Mouse (Mus musculus): ENCODE measurements at regions not wholly inside any gene's neighbourhood (a gene's known extent, or its start where the extent isn't known, plus 50 kb on each side); places are given as distances from the start of the nearest gene placed in this dataset.
A peak's percentile ranks its signal among the peaks of the same experiment; 100 is the strongest.

DNA sequence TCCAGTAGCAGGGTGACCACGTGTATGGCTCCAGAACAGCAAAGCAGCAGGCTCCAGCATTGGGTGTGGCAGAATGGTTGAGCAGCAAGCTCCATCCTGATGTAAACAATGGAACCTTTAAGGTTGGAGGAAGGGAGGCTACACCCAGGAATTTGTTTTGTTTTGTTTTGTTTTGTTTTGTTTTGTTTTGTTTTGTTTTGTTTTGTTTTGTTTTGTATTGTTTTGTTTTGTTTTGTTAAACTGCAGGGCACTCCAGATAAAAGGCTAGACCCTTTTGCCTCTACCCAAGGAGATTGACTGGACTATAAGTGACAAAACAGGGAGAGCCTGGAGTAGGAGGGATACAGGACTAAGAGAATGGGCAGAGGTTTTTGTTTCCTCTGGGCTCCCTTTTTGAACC, 647.5 kb downstream of the Kcnj3 start:
- Histone ChIP-seq H3K4me3 (no peak overlapping the region), H3K9me3 (no peaks in the 10 kb centered on the region), H3K9ac (no peak overlapping the region), H3K36me3 (no peaks in the 10 kb centered on the region), H3K4me2 (replicated peaks) (no peak overlapping the region), H3K27me3 (no peaks in the 10 kb centered on the region), H3K27ac (no peak overlapping the region), H3K4me1 (no peaks in the 10 kb centered on the region)
- WGBS = 58% methylated on average over 1 of the region's 1 CpGs
- no peak for ATAC-seq (ENCODE audit: low FRiP score, low read depth)

DNA sequence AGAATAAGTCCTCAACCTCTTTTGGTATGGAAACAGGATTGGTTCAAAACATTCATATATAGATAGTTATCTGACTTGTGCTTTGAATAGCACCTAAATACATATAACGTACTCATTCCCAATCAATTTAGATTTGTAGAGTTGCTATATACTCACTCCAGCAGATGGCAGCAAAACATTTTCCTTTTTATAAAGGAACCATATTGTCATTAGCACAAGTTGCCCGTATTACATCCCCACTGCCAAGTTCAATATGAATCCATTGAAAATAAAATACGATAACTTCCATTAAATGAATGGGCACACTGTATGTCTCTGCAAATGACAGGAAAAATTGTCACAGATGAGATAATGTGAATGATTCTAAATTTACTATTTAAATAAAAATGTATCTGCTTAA, 673.8 kb downstream of the Kcnj3 start:
- ATAC-seq (ENCODE audit: low FRiP score, low read depth) = no peak
- Histone ChIP-seq H3K27me3 (no peaks in the 10 kb centered on the region), H3K9me3 (no peaks in the 10 kb centered on the region), H3K36me3 (no peaks in the 10 kb centered on the region), H3K4me3 (no peak overlapping the region), H3K9ac (no peak overlapping the region), H3K4me2 (replicated peaks) (no peak overlapping the region), H3K27ac (no peak overlapping the region), H3K4me1 (no peaks in the 10 kb centered on the region)
- WGBS = 52% methylated on average over 3 of the region's 3 CpGs

DNA sequence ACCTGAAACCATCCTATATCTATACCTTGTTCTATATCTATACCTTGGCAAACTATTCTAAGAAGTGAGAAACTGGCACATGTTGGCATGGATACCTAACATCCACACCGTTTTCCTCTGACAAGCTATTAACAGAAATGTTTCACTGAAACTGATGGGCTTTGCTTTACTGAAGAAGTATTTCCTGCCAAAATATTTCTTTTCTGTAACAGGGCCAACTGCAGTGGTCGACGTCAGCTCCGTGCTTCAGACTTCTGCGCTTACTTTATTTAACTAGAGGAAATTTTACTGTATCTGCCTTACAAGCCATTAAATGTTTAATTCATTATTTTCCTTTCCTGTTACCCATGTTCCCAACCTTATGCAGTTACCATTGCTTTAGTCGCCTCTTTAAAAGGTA, 674.2 kb downstream of the Kcnj3 start:
- ATAC-seq (ENCODE audit: low FRiP score, low read depth) = peak; percentile 49; the same call in 1 of the 2 replicates
- 41% methylated on average over 6 of the region's 6 CpGs for WGBS
- Histone ChIP-seq H3K9me3 (no peaks in the 10 kb centered on the region), H3K4me3 (no peak overlapping the region), H3K9ac (no peak overlapping the region), H3K36me3 (no peaks in the 10 kb centered on the region), H3K27me3 (no peaks in the 10 kb centered on the region), H3K27ac (no peak overlapping the region), H3K4me2 (replicated peaks) (no peak overlapping the region), H3K4me1 (no peaks in the 10 kb centered on the region)

DNA sequence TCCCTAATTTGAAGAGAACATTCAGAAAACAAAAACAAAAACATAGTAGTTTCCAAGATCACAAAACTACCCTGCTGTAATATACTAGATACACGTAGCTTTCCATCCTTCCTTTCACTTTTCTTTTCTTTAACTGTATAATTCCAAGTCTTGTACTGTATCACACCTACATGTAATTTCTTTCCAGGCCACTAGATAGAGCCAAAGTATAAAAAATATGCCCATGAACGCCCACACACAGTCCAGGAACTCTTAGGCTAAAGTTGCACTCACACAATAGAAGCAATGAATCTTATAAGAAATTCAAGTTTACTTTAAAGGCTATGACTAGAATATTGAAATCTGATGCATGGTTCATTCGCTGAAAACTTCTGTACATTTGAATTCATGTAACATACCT, 678.7 kb downstream of the Kcnj3 start:
- ATAC-seq (ENCODE audit: low FRiP score, low read depth) = peak; percentile 69; the same call in 1 of the 2 replicates
- no peaks in the 10 kb centered on the region for H3K9me3 ChIP-seq
- H3K27ac ChIP-seq = no peak overlapping the region
- H3K4me1 ChIP-seq = no peaks in the 10 kb centered on the region
- no peak overlapping the region for H3K9ac ChIP-seq
- 18% methylated on average over 3 of the region's 3 CpGs for WGBS
- no peak overlapping the region for H3K4me3 ChIP-seq
- no peaks in the 10 kb centered on the region for H3K36me3 ChIP-seq
- H3K27me3 ChIP-seq = no peaks in the 10 kb centered on the region
- H3K4me2 ChIP-seq (replicated peaks) = no peak overlapping the region

DNA sequence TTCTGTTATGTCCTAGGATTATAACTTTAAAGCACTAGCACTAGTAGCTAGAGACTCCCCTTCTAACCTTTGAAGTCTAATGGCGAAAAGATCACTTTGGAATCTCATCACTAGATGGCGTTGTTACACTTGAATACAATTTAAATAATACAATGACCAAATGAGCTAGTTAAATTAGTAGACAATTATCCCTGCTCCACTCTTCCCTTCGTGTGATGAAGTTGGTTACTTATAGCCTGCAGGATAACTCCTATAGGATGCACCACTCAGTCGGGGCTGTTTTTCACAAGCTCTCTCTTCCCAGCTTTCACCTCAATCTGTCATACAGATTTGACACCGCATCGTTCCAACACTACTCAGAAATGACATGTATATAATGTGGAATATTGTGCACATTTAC, 683.6 kb downstream of the Kcnj3 start:
- Histone ChIP-seq H3K27me3 (no peaks in the 10 kb centered on the region), H3K9ac (no peak overlapping the region), H3K4me1 (no peaks in the 10 kb centered on the region), H3K27ac (no peak overlapping the region), H3K4me3 (no peak overlapping the region), H3K4me2 (replicated peaks) (no peak overlapping the region), H3K36me3 (no peaks in the 10 kb centered on the region), H3K9me3 (no peaks in the 10 kb centered on the region)
- no peak for ATAC-seq (ENCODE audit: low FRiP score, low read depth)
- 34% methylated on average over 6 of the region's 6 CpGs for WGBS

DNA sequence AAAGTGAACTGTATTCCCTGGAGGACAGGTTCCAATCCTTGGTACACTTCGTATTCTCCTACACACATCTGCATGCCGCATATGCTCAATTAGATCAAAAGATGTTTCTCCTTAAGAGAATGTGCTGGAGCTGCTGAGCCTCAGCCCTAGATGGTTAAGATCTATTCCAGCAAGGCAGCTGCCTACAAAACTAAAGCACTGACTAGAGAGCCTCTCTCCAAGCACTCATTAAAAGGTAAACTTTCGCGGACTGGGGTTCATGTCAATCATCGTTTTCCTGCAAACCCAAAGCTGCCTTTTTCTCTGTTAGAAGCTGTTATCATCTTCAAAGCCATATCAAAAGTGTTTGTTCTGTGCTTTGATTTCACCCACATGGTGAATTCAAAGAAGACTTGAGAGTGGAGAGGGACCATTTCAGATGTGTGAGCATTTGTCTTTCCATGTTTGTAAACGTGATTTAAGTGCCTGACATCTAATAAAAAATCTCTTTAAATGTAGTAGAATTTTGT, 711.4 kb downstream of the Kcnj3 start:
- no peak overlapping the region for H3K27ac ChIP-seq
- no peaks in the 10 kb centered on the region for H3K27me3 ChIP-seq
- no peak overlapping the region for H3K9ac ChIP-seq
- no peak overlapping the region for H3K4me3 ChIP-seq
- 66% methylated on average over 6 of the region's 6 CpGs for WGBS
- no peaks in the 10 kb centered on the region for H3K9me3 ChIP-seq
- no peaks in the 10 kb centered on the region for H3K36me3 ChIP-seq
- no peak overlapping the region for H3K4me2 ChIP-seq (replicated peaks)
- ATAC-seq (ENCODE audit: low FRiP score, low read depth) = no peak
- H3K4me1 ChIP-seq = no peaks in the 10 kb centered on the region

DNA sequence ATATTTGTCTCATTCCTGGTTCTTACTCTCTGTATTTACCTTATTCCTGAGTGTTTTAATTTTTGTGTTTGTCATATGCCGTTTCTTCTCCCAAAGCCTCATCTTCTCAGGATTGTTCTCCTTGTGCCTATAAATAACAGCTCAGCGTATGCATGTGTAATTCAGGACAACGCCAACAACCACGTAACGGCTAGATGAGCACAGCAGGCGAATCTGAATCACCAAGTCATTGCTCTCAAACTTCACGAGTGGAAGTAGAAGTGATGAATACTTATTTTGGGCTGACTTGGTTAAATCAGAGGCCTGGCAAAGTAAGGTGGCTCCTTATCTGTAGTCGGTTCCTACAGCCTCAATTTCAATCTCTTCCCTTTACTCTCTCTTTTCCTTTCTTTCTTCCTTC, 760.7 kb downstream of the Kcnj3 start:
- H3K36me3 ChIP-seq = no peaks in the 10 kb centered on the region
- H3K9ac ChIP-seq = no peak overlapping the region
- H3K4me2 ChIP-seq (replicated peaks) = no peak overlapping the region
- H3K4me1 ChIP-seq = no peaks in the 10 kb centered on the region
- ATAC-seq (ENCODE audit: low FRiP score, low read depth) = no peak
- no peaks in the 10 kb centered on the region for H3K27me3 ChIP-seq
- 74% methylated on average over 8 of the region's 8 CpGs for WGBS
- H3K27ac ChIP-seq = no peak overlapping the region
- no peak overlapping the region for H3K4me3 ChIP-seq
- H3K9me3 ChIP-seq = no peaks in the 10 kb centered on the region

DNA sequence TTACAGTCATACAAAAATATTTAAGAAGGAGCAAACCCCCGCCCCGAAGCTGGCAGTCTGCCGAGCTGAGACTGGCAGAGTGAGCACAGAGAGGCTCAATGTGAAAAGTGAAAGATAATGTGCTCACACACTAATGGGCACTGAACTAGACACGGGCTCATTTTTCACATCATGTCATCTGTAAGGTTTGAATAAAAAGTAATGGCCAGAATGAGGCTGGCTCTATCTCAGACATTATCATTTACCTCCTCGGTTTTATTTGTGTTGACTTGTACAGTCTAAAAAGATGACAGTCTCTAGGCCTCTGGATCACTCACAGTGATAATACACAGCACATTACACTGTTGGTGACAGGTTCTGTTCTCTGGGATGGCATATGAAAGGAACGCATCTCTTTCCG, 791.7 kb downstream of the Kcnj3 start:
- Histone ChIP-seq H3K27me3 (no peaks in the 10 kb centered on the region), H3K36me3 (no peaks in the 10 kb centered on the region), H3K9ac (no peak overlapping the region), H3K27ac (no peak overlapping the region), H3K4me2 (replicated peaks) (no peak overlapping the region), H3K9me3 (no peaks in the 10 kb centered on the region), H3K4me1 (no peaks in the 10 kb centered on the region), H3K4me3 (no peak overlapping the region)
- no peak for ATAC-seq (ENCODE audit: low FRiP score, low read depth)
- 81% methylated on average over 7 of the region's 7 CpGs for WGBS

DNA sequence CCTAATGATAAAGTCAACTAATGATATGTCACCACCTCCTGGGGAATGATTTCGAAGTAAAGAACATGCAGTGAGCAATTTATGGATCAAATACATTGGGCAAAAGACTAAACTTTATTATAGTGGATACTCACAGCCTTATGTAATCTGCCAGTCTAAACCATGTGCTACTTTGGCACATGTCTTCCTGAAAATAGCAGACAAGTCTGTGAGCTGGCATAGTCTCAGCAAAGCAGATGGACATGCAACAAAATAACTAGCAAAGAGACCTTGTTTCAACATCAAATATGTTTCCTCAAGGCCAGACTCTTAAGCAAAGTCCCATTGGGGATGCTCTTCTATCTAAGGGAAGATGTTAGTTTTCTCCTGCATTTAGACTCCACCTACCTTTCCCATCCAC, 797.3 kb downstream of the Kcnj3 start:
- H3K36me3 ChIP-seq = no peaks in the 10 kb centered on the region
- no peak overlapping the region for H3K9ac ChIP-seq
- no peak for ATAC-seq (ENCODE audit: low FRiP score, low read depth)
- no peak overlapping the region for H3K4me2 ChIP-seq (replicated peaks)
- H3K9me3 ChIP-seq = no peaks in the 10 kb centered on the region
- H3K27ac ChIP-seq = no peak overlapping the region
- WGBS = 62% methylated on average over 1 of the region's 1 CpGs
- H3K4me3 ChIP-seq = no peak overlapping the region
- H3K27me3 ChIP-seq = no peaks in the 10 kb centered on the region
- H3K4me1 ChIP-seq = no peaks in the 10 kb centered on the region

DNA sequence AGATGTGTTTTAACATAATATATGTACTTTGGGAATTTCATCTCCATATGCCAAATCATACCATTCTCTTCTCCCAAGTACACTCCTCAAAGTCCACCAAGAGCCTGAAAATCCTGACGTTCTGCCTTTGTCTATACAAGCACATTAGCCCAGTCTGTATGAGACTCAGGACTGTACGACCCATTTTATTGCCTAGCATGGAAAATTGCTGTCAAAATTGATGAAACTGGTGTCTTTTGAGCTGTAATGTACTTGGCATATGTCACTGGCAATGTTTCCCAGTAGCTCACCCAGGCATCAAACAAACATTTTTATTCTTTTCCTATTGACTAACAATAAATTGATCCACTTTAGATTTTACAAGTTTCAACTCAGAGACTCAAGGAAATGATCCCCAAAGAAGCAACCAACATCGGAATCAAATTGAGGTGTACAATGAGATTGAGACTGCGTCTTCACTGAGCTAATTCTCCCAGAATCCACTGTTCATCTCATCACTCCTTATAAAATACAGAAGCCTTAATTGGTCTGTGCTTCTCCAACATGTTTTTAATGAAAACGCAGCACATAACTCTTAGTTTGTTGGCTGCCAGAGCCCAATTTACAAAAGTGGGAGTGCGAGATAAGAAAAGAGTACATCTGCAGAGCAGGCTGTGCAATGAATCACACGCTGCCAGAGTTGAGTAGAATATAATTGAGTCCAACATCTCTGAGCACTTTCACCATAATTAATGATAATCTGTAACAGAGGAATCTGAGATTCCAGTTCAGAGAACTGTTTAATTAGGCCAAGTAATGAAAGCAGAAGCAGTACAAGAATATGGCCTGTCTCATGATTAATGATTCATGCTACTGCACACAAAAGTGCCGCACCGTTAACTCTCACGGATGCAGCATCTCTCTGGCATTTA, 821.5 kb downstream of the Kcnj3 start:
- no peak overlapping the region for H3K9ac ChIP-seq
- no peak overlapping the region for H3K4me2 ChIP-seq (replicated peaks)
- no peaks in the 10 kb centered on the region for H3K9me3 ChIP-seq
- no peaks in the 10 kb centered on the region for H3K27me3 ChIP-seq
- H3K27ac ChIP-seq = no peak overlapping the region
- no peak for ATAC-seq (ENCODE audit: low FRiP score, low read depth)
- H3K36me3 ChIP-seq = no peaks in the 10 kb centered on the region
- 38% methylated on average over 10 of the region's 10 CpGs for WGBS
- no peaks in the 10 kb centered on the region for H3K4me1 ChIP-seq
- H3K4me3 ChIP-seq = no peak overlapping the region

DNA sequence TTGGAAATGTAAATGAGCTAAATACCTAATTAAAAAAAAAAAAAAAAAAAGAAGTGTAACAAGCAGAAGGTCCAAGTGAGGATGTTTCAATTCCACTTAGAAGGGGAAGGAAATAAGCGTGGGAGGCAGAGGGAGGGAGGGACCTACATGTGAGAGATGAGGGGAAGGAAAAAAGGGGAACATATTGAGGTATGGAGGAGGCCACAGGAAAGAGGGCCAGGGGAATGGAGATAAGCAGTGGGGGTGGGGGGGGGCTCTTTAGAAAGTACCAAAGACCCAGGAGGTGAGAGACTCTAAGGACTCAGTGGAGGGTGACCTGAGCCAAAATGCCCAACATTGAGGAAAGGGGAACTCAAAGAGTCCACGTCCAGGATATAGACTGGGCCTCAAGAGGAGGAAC, 818.9 kb downstream of the Nr4a2 start:
- no peaks in the 10 kb centered on the region for H3K36me3 ChIP-seq
- ATAC-seq (ENCODE audit: low FRiP score, low read depth) = no peak
- no peak overlapping the region for H3K27ac ChIP-seq
- H3K9me3 ChIP-seq = no peaks in the 10 kb centered on the region
- no peak overlapping the region for H3K4me2 ChIP-seq (replicated peaks)
- WGBS = 89% methylated on average over 2 of the region's 2 CpGs
- H3K27me3 ChIP-seq = no peaks in the 10 kb centered on the region
- no peaks in the 10 kb centered on the region for H3K4me1 ChIP-seq
- H3K9ac ChIP-seq = no peak overlapping the region
- no peak overlapping the region for H3K4me3 ChIP-seq

DNA sequence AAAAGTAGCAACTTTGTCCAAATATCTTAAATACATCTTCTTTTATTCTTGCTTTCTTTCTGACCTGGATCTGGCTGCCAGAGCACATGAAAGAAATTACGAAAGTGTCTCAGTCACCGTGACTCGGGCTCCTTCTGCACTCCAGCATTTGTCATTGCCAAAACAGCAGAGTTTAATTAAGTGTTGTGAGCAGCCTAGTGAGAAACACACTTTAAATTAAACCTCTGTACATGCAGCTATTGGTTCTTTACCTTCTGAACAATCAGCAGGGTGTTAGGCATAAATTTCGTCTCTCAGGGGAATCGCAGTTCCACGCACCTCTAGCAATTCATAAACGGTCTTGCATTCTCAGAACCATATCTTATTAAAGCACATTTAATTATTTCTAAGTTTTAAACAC, 802.1 kb downstream of the Nr4a2 start:
- H3K9me3 ChIP-seq = no peaks in the 10 kb centered on the region
- H3K27me3 ChIP-seq = no peaks in the 10 kb centered on the region
- no peak overlapping the region for H3K4me3 ChIP-seq
- no peaks in the 10 kb centered on the region for H3K4me1 ChIP-seq
- no peak overlapping the region for H3K27ac ChIP-seq
- H3K9ac ChIP-seq = no peak overlapping the region
- H3K36me3 ChIP-seq = no peaks in the 10 kb centered on the region
- H3K4me2 ChIP-seq (replicated peaks) = 0 out of 2 replicates have a peak overlapping the region, but pooled peaks have one; percentile 28
- WGBS = 15% methylated on average over 7 of the region's 7 CpGs
- no peak for ATAC-seq (ENCODE audit: low FRiP score, low read depth)

DNA sequence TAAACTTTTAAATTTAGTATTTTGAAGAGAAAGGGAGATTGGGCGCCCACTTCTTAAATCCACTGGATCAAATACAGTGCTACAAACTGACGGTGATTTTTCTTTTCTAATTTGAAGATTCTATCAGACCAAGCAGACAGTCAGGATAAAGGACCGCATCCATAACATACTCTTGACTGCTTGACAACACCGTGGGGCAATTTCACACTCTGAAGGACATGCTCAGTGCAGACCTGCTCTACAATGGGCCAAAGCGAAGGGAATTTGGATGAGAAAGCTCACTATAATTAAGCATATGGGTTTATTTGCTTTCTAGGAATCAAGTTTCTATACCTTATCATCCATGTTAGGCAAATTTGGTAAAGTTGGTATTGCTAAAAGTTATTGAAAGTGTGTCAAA, 801.3 kb downstream of the Nr4a2 start:
- H3K9me3 ChIP-seq = no peaks in the 10 kb centered on the region
- H3K36me3 ChIP-seq = no peaks in the 10 kb centered on the region
- H3K27me3 ChIP-seq = no peaks in the 10 kb centered on the region
- no peak overlapping the region for H3K4me2 ChIP-seq (replicated peaks)
- H3K9ac ChIP-seq = no peak overlapping the region
- H3K4me3 ChIP-seq = no peak overlapping the region
- ATAC-seq (ENCODE audit: low FRiP score, low read depth) = no peak
- WGBS = 81% methylated on average over 5 of the region's 5 CpGs
- H3K27ac ChIP-seq = no peak overlapping the region
- H3K4me1 ChIP-seq = no peaks in the 10 kb centered on the region
